Mouse (Mus musculus): ENCODE measurements at regions not wholly inside any gene's neighbourhood (a gene's known extent, or its start where the extent isn't known, plus 50 kb on each side); places are given as distances from the start of the nearest gene placed in this dataset.

DNA sequence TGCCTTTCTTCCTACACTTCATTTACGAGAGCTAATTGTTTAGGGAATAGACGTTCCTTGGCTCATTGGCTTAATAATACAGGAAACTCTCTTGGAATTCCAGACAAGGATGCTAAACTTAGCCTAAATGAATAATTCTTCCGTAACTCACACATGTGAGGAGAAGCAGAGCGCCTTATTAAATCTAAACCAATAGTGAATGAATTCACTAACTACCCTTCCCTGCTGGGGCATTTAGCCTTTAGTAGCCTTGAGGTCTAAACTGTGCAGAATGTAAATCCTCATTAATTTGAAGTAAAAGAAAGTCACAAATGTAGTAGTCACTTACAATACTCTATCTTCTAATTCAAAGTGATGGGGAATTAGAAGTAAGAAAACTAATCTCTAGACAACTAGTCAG, 301.4 kb downstream of the Kctd8 start:
- Histone ChIP-seq H3K4me2 (ENCODE audit: low read length) (no peak overlapping the region), H3K9me3 (ENCODE audit: control insufficient read depth, low read length) (no peaks in the 10 kb centered on the region), H3K27me3 (replicated peaks; ENCODE audit: control insufficient read depth, insufficient read depth, low read length) (no peaks in the 10 kb centered on the region), H3K4me3 (ENCODE audit: low read length) (no peak overlapping the region), H3K36me3 (ENCODE audit: control insufficient read depth, insufficient read depth, low read length) (no peaks in the 10 kb centered on the region), H3K27ac (ENCODE audit: low read depth, low read length) (no peak overlapping the region), H3K4me1 (ENCODE audit: control insufficient read depth, insufficient read depth, low read depth, low read length) (no peaks in the 10 kb centered on the region), H3K9ac (ENCODE audit: low read depth, low read length) (no peak overlapping the region)
- ATAC-seq: peak; percentile 30; the same call in 1 of the 2 replicates
- WGBS: 53% methylated on average over 4 of the region's 4 CpGs

DNA sequence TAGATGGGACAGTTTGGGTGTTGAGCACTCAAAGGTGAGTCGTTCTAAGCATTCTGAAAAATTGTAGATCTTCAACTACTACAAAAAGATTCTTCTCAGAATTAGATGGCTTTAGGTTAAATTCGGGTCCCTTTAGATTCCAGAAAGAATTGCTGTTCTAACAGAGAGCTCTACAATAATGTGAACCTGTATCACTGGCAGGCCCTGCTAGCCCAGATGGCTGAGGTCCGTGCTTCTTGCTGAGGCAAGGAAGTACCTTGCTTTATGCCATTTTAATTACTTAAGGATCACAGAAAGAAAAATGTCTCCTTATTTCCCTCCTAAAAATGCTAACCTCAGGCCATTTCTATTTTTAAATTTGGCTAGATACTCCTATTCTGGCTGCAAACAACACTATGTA, 322.1 kb downstream of the Kctd8 start:
- Histone ChIP-seq H3K4me3 (ENCODE audit: low read length) (no peak overlapping the region), H3K36me3 (ENCODE audit: control insufficient read depth, insufficient read depth, low read length) (no peaks in the 10 kb centered on the region), H3K9ac (ENCODE audit: low read depth, low read length) (no peak overlapping the region), H3K9me3 (ENCODE audit: control insufficient read depth, low read length) (no peaks in the 10 kb centered on the region), H3K27ac (ENCODE audit: low read depth, low read length) (no peak overlapping the region), H3K27me3 (replicated peaks; ENCODE audit: control insufficient read depth, insufficient read depth, low read length) (no peaks in the 10 kb centered on the region), H3K4me1 (ENCODE audit: control insufficient read depth, insufficient read depth, low read depth, low read length) (no peaks in the 10 kb centered on the region), H3K4me2 (ENCODE audit: low read length) (no peak overlapping the region)
- ATAC-seq: no peak
- WGBS: 94% methylated on average over 3 of the region's 3 CpGs

DNA sequence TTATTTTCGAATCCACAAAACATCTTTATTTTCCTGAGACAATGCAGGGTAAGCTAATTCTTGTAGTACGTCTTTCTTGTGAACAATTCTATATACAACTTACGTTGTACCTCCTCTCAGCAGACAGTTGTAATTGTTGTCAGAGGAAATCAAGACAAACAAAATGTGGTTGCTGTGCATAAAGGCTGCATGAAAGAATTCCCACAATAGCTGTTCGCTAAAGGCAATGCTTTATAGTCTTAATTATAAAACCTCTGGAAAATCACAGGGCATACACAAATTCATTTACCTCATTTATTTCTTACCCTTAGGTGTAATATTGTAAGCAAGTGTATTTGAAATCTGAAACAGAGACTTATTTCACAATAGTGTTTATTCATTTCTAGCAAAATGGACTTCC, 355.3 kb downstream of the Kctd8 start:
- Histone ChIP-seq H3K4me2 (ENCODE audit: low read length) (no peak overlapping the region), H3K36me3 (ENCODE audit: control insufficient read depth, insufficient read depth, low read length) (no peaks in the 10 kb centered on the region), H3K4me3 (ENCODE audit: low read length) (no peak overlapping the region), H3K9me3 (ENCODE audit: control insufficient read depth, low read length) (no peaks in the 10 kb centered on the region), H3K9ac (ENCODE audit: low read depth, low read length) (no peak overlapping the region), H3K27ac (ENCODE audit: low read depth, low read length) (no peak overlapping the region), H3K27me3 (replicated peaks; ENCODE audit: control insufficient read depth, insufficient read depth, low read length) (no peaks in the 10 kb centered on the region), H3K4me1 (ENCODE audit: control insufficient read depth, insufficient read depth, low read depth, low read length) (no peaks in the 10 kb centered on the region)
- peak; percentile 48 for ATAC-seq
- 65% methylated on average over 4 of the region's 4 CpGs for WGBS

DNA sequence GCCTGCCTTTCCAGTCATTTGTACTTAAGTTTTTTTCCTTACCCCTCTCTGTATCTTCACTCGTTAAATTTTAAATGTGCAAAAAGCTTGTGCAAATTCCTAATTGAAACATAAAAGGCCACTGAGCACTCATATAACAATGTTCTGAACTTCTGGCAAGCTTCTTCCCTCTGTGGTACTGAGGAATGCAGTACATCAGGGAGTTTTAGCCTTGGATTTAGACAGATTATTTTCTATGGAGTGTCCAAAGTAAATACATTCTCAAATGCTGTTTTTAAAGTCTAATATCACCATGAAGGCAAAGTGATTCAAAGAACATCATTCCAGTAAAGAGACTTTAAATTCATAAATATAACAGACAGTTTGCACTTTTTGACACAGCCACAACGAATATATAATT, 386.8 kb downstream of the Kctd8 start:
- Histone ChIP-seq H3K27me3 (replicated peaks; ENCODE audit: control insufficient read depth, insufficient read depth, low read length) (no peaks in the 10 kb centered on the region), H3K36me3 (ENCODE audit: control insufficient read depth, insufficient read depth, low read length) (no peaks in the 10 kb centered on the region), H3K9me3 (ENCODE audit: control insufficient read depth, low read length) (no peaks in the 10 kb centered on the region), H3K4me2 (ENCODE audit: low read length) (no peak overlapping the region), H3K4me3 (ENCODE audit: low read length) (no peak overlapping the region), H3K9ac (ENCODE audit: low read depth, low read length) (no peak overlapping the region), H3K4me1 (ENCODE audit: control insufficient read depth, insufficient read depth, low read depth, low read length) (no peaks in the 10 kb centered on the region), H3K27ac (ENCODE audit: low read depth, low read length) (no peak overlapping the region)
- no peak for ATAC-seq
- 79% methylated on average over 2 of the region's 2 CpGs for WGBS
